ENCODE assay signal across 8 mouse cellular contexts in genomic region chr12:108792546-108793452, GRCm38 (mm10). TPM values are rescaled to one million over a fixed set of nuclear protein-coding genes. Genes with fewer than 3 reads are reported as not detected.
DNase-seq lines count a peak whose midpoint lies in the region; ATAC-seq and TF ChIP-seq lines count a peak whose summit lies in the region.

Gene Yy1 (plus strand): TSS chr12:108792973.

- H3K4me2 ChIP-seq in embryonic facial prominence, embryonic 14.5 days (ENCODE audit: low read depth, low read length): peak within 1 kb of the TSS; percentile 80
- peak within 1 kb of the TSS; percentile 67 for H3K4me2 ChIP-seq in limb, embryonic 13.5 days (replicated peaks)
- peak within 1 kb of the TSS; percentile 59 for H3K4me2 ChIP-seq in midbrain, embryonic 16.5 days (ENCODE audit: low read length)

- peak; percentile 76 for TF ChIP-seq POLR2A in heart, adult 2 months (IDR thresholded peaks at IDR 0.05; ENCODE audit: insufficient read depth, low read depth, low read length)

- WGBS in embryonic facial prominence, embryonic 14.5 days: 0% methylated on average over 16 of the region's 127 CpGs
- WGBS in heart, adult 2 months: under 1% methylated on average over 101 of the region's 127 CpGs
- under 1% methylated on average over 80 of the region's 127 CpGs for WGBS in limb, embryonic 13.5 days
- WGBS in midbrain, embryonic 16.5 days: under 1% methylated on average over 84 of the region's 127 CpGs

- no peak for TF ChIP-seq EP300 in heart, adult 2 months (IDR thresholded peaks at IDR 0.05; ENCODE audit: insufficient read depth, low read depth, low read length)

- H3K27me3 ChIP-seq in embryonic facial prominence, embryonic 14.5 days (replicated peaks; ENCODE audit: control insufficient read depth, insufficient read depth, low read length): no peaks in the 10 kb centered on the region
- no peaks in the 10 kb centered on the region for H3K27me3 ChIP-seq in heart, adult 2 months (ENCODE audit: control insufficient read depth, insufficient read depth, low read length)
- no peaks in the 10 kb centered on the region for H3K27me3 ChIP-seq in limb, embryonic 13.5 days
- no peaks in the 10 kb centered on the region for H3K27me3 ChIP-seq in midbrain, embryonic 16.5 days (ENCODE audit: control insufficient read depth, insufficient read depth, low read depth, low read length)

- peak within 1 kb of the TSS; percentile 100 for H3K4me3 ChIP-seq in embryonic facial prominence, embryonic 14.5 days (ENCODE audit: low read depth, low read length)
- H3K4me3 ChIP-seq in heart, adult 2 months: peak within 1 kb of the TSS; percentile 93
- H3K4me3 ChIP-seq in limb, embryonic 13.5 days: peak within 1 kb of the TSS; percentile 99
- peak within 1 kb of the TSS; percentile 100 for H3K4me3 ChIP-seq in midbrain, embryonic 16.5 days (ENCODE audit: low read depth, low read length)

- intact Hi-C loops in heart, adult 2 months (cut with DNase I): loop anchor here (2.0 to 10.0 kb wide), 3 partner anchors 28 to 608 kb away; partner anchors contain the start of genes Wars and Wdr25

- no peaks in the 10 kb centered on the region for H3K9me3 ChIP-seq in embryonic facial prominence, embryonic 14.5 days (ENCODE audit: control insufficient read depth, low read length)
- no peaks in the 10 kb centered on the region for H3K9me3 ChIP-seq in limb, embryonic 13.5 days
- no peaks in the 10 kb centered on the region for H3K9me3 ChIP-seq in midbrain, embryonic 16.5 days (replicated peaks; ENCODE audit: control insufficient read depth, low read length, poor library complexity, severe bottlenecking)

- peaks cover 6% of the 10 kb centered on the region for H3K79me2 ChIP-seq in heart, adult 2 months (replicated peaks; ENCODE audit: control insufficient read depth, insufficient read depth, low read length)

- peak within 1 kb of the TSS; percentile 99 for H3K27ac ChIP-seq in embryonic facial prominence, embryonic 14.5 days (replicated peaks; ENCODE audit: low read depth, low read length)
- peak within 1 kb of the TSS; percentile 94 for H3K27ac ChIP-seq in heart, adult 2 months
- peak within 1 kb of the TSS; percentile 98 for H3K27ac ChIP-seq in limb, embryonic 13.5 days
- peak within 1 kb of the TSS; percentile 98 for H3K27ac ChIP-seq in midbrain, embryonic 16.5 days (ENCODE audit: low read length)

- 0 out of 2 replicates have a peak, but pooled peaks have one; percentile 6 for TF ChIP-seq CTCF in heart, adult 2 months (IDR thresholded peaks at IDR 0.05)

- peak; percentile 93 for ATAC-seq in embryonic facial prominence, embryonic 14.5 days (ENCODE audit: low read depth)
- peak; percentile 93 for ATAC-seq in limb, embryonic 13.5 days (ENCODE audit: low FRiP score, low read depth)
- peak; percentile 95 for ATAC-seq in midbrain, embryonic 16.5 days

- H3K4me1 ChIP-seq in embryonic facial prominence, embryonic 14.5 days (ENCODE audit: control insufficient read depth, insufficient read depth, low read length): peaks cover 19% of the 10 kb centered on the region
- no peaks in the 10 kb centered on the region for H3K4me1 ChIP-seq in heart, adult 2 months (ENCODE audit: control insufficient read depth, insufficient read depth, low read length)
- H3K4me1 ChIP-seq in limb, embryonic 13.5 days: peaks cover 32% of the 10 kb centered on the region
- peaks cover 37% of the 10 kb centered on the region for H3K4me1 ChIP-seq in midbrain, embryonic 16.5 days (ENCODE audit: control insufficient read depth, insufficient read depth, low read length)

- DNase-seq in 3T3-L1 (ENCODE audit: low read depth, low spot score): peak; percentile 95
- DNase-seq in adrenal gland, postnatal 4 days (ENCODE audit: low spot score in 2 of 2): peak; percentile 96 to 98
- peak; percentile 99 for DNase-seq in embryonic facial prominence, embryonic 14.5 days (ENCODE audit: low spot score)
- DNase-seq in heart, adult 2 months: peak; percentile 98 to 99
- DNase-seq in kidney, adult 8-10 months: peak; percentile 98
- peak; percentile 97 to 99 for DNase-seq in spleen, postnatal 10 days (ENCODE audit: low spot score in 2 of 2)

- H3K36me3 ChIP-seq in embryonic facial prominence, embryonic 14.5 days (ENCODE audit: control insufficient read depth, insufficient read depth, low read length): no peaks in the 10 kb centered on the region
- H3K36me3 ChIP-seq in heart, adult 2 months (ENCODE audit: control insufficient read depth, insufficient read depth, low read length): peaks cover 9% of the 10 kb centered on the region
- H3K36me3 ChIP-seq in limb, embryonic 13.5 days: peaks cover 7% of the 10 kb centered on the region; the same call in 1 of the 2 replicates
- H3K36me3 ChIP-seq in midbrain, embryonic 16.5 days (ENCODE audit: control insufficient read depth, insufficient read depth, low read length): no peaks in the 10 kb centered on the region

- peak within 1 kb of the TSS; percentile 92 for H3K9ac ChIP-seq in embryonic facial prominence, embryonic 14.5 days (ENCODE audit: low read depth, low read length)
- H3K9ac ChIP-seq in heart, adult 2 months (ENCODE audit: low read depth, low read length): peak within 1 kb of the TSS; percentile 100
- peak within 1 kb of the TSS; percentile 96 for H3K9ac ChIP-seq in limb, embryonic 13.5 days
- peak within 1 kb of the TSS; percentile 95 for H3K9ac ChIP-seq in midbrain, embryonic 16.5 days (ENCODE audit: low read depth, low read length)

RNA-seq across cellular contexts. Expression of gene Yy1, which starts in this region (rescaled TPM):
- total RNA-seq in adrenal gland, postnatal 4 days (2021): 10 to 100 TPM; 70.1 to 75.3 TPM
- polyA plus RNA-seq in embryonic facial prominence, embryonic 14.5 days (2014; fragmentation: Nextera tagmentation; extraction: Ambion mirVana): 19.9 and 20.3 TPM in 2 replicates
- total RNA-seq in heart, adult 2 months (2021): 10 to 100 TPM; 34.4 to 38.8 TPM
- polyA plus RNA-seq in heart, adult 2 months (2012; rRNA removed): 7.1 and 10.3 TPM in 2 replicates
- 17.4 and 17.6 TPM in 2 replicates for polyA plus RNA-seq in limb, embryonic 13.5 days (2015; fragmentation: Nextera tagmentation; extraction: Ambion mirVana)
- polyA plus RNA-seq in midbrain, embryonic 16.5 days (2015; fragmentation: Nextera tagmentation; extraction: Ambion mirVana): 10.3 and 11.6 TPM in 2 replicates

Comparison
In these comparisons a context has a peak if more than half of its experiments do, and no peak if none do; other contexts are left out.
1. Peak in every context shown above with its lines: DNase-seq, ATAC-seq, H3K4me3 ChIP-seq and H3K27ac ChIP-seq.